Mouse (Mus musculus) ES-Bruce4 (cell line): ENCODE results near the gene Nxph3.

Source experiments
- EP300 ChIP-seq: IDR thresholded peaks from 2 replicates; pipeline ENCODE4 v1.6.1; 2011; ENCODE audit warnings: low read depth, low read length; ENCODE audit not compliant: insufficient read depth
- POLR2A ChIP-seq: IDR thresholded peaks from one replicate; pipeline ENCODE4 v1.8.1; 2011; ENCODE audit warnings: low read length; ENCODE audit not compliant: insufficient read depth

DNA sequence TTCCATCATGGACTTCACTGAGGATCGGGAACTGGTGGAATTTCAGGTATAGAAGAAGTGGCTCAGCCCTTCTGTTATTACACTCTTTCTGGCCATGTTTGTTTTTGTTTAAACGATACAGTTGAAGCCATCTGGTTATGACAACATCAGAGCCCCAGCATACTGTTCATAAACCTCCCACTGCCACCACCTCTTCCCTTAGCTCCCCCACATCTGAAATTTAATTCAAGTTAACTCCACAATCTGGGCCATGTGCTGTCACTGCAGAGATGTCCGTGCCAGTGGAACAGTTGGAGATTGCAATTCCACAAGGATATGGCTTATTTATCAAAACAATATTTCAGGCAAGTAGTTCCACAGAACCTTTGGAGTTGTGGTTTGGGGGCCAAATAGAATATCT is 20.0 kb downstream of the Nxph3 start:
- no peak for TF ChIP-seq EP300
- no peak for TF ChIP-seq POLR2A
